Mouse (Mus musculus) Muller cell, postnatal 12 days (primary cell): ENCODE results near the gene Nrap.
A peak's percentile ranks its signal among the peaks of the same experiment; 100 is the strongest.

Experiments used
- DNase-seq: peaks from one replicate; pipeline ENCODE4 v3.0.0-alpha.2; 2015; ENCODE audit errors: inconsistent ontology term

Gene Nrap

GRCm38 (mm10) chr19:56396669-56397621 is 7.1 kb upstream of the Nrap start, which contains the start of gene Casp7:
TSS of gene Casp7 (plus strand) at chr19:56397129.
- peak; percentile 86 for DNase-seq

GRCm38 (mm10) chr19:56396227-56396626 is 6.4 kb upstream of the Nrap start:
- DNase-seq = no peak

GRCm38 (mm10) chr19:56395183-56395935 is 5.5 kb upstream of the Nrap start:
- no peak for DNase-seq

- no peak for DNase-seq
These were observed 3.6 kb upstream of the Nrap start for GRCm38 (mm10) chr19:56393311-56393866.

GRCm38 (mm10) chr19:56391307-56392046 is 1.6 kb upstream of the Nrap start:
- DNase-seq = no peak

GRCm38 (mm10) chr19:56389176-56389575 is 661 bp downstream of the Nrap start:
- no peak for DNase-seq

- no peak for DNase-seq
These were observed 2.0 kb downstream of the Nrap start for GRCm38 (mm10) chr19:56387726-56388302.

GRCm38 (mm10) chr19:56386095-56386494 is 3.7 kb downstream of the Nrap start:
- no peak for DNase-seq

- no peak for DNase-seq
These were observed 4.3 kb downstream of the Nrap start for GRCm38 (mm10) chr19:56385546-56385945.

GRCm38 (mm10) chr19:56381407-56381806 is 8.4 kb downstream of the Nrap start:
- no peak for DNase-seq

GRCm38 (mm10) chr19:56380341-56380740 is 9.5 kb downstream of the Nrap start:
- no peak for DNase-seq

- no peak for DNase-seq
These were observed 11.2 kb downstream of the Nrap start for GRCm38 (mm10) chr19:56378554-56379172.

GRCm38 (mm10) chr19:56378007-56378406 is 11.8 kb downstream of the Nrap start:
- DNase-seq = no peak

- DNase-seq = peak; percentile 92
These were observed 15.8 kb downstream of the Nrap start for GRCm38 (mm10) chr19:56374011-56374410.

GRCm38 (mm10) chr19:56373246-56373645 is 16.6 kb downstream of the Nrap start:
- DNase-seq = peak; percentile 76

- no peak for DNase-seq
These were observed 17.6 kb downstream of the Nrap start for GRCm38 (mm10) chr19:56372226-56372625.

- no peak for DNase-seq
These were observed 19.3 kb downstream of the Nrap start for GRCm38 (mm10) chr19:56370389-56371150.

GRCm38 (mm10) chr19:56368912-56369311 is 20.9 kb downstream of the Nrap start:
- no peak for DNase-seq

GRCm38 (mm10) chr19:56367778-56368177 is 22.1 kb downstream of the Nrap start:
- DNase-seq = no peak

GRCm38 (mm10) chr19:56366625-56367024 is 23.2 kb downstream of the Nrap start:
- no peak for DNase-seq
